Mouse (Mus musculus): ENCODE measurements around the gene Akap8l. TPM values are rescaled to one million over a fixed set of nuclear protein-coding genes. Genes with fewer than 3 reads are reported as not detected.

Gene Akap8l
- total RNA-seq, 2 experiments from 2014 or later, result 26.0 to 33.3 TPM

GRCm38 (mm10) chr17:32319950-32320349 lies 30.5 kb downstream of the Akap8l start:
- DNase-seq, result no peak

GRCm38 (mm10) chr17:32317708-32318107 lies 32.7 kb downstream of the Akap8l start:
- no peak for DNase-seq

- DNase-seq, result no peak
Observed at GRCm38 (mm10) chr17:32317032-32317431, 33.4 kb downstream of the Akap8l start.

GRCm38 (mm10) chr17:32315560-32315959 lies 34.8 kb downstream of the Akap8l start:
- no peak for DNase-seq

GRCm38 (mm10) chr17:32313892-32314291 lies 36.5 kb downstream of the Akap8l start:
- no peak for DNase-seq

GRCm38 (mm10) chr17:32312801-32313200 lies 37.6 kb downstream of the Akap8l start:
- DNase-seq, result no peak

- DNase-seq, result no peak
Observed at GRCm38 (mm10) chr17:32307963-32308362, 42.4 kb downstream of the Akap8l start.

GRCm38 (mm10) chr17:32298125-32298524 lies 52.3 kb downstream of the Akap8l start:
- no peak for DNase-seq

- DNase-seq, result no peak
Observed at GRCm38 (mm10) chr17:32295901-32296300, 54.5 kb downstream of the Akap8l start.

GRCm38 (mm10) chr17:32295160-32295559 lies 55.2 kb downstream of the Akap8l start:
- DNase-seq, result no peak

- DNase-seq, result no peak
Observed at GRCm38 (mm10) chr17:32285138-32285670, 65.2 kb downstream of the Akap8l start.

- peak; percentile 90 for DNase-seq
Observed at GRCm38 (mm10) chr17:32284262-32285137, 65.9 kb downstream of the Akap8l start, which contains the start of gene Brd4. Gene Brd4, minus strand, starts transcription at chr17:32284722.

- peak; percentile 68 for DNase-seq
Observed at GRCm38 (mm10) chr17:32283771-32284221, 66.6 kb downstream of the Akap8l start.

- DNase-seq, result no peak
Observed at GRCm38 (mm10) chr17:32283341-32283740, 67.1 kb downstream of the Akap8l start.

- DNase-seq, result no peak
Observed at GRCm38 (mm10) chr17:32281611-32282310, 68.6 kb downstream of the Akap8l start.

- no peak for DNase-seq
Observed at GRCm38 (mm10) chr17:32281126-32281525, 69.3 kb downstream of the Akap8l start.

GRCm38 (mm10) chr17:32280575-32280974 lies 69.8 kb downstream of the Akap8l start:
- no peak for DNase-seq

- no peak for DNase-seq
Observed at GRCm38 (mm10) chr17:32277201-32277600, 73.2 kb downstream of the Akap8l start.

- no peak for DNase-seq
Observed at GRCm38 (mm10) chr17:32275568-32275967, 74.8 kb downstream of the Akap8l start.
